Mouse (Mus musculus) liver, postnatal 0 days (tissue): Measurements from ENCODE around the gene Mgll.

Experiments used
- CTCF ChIP-seq: sonication (generic); IDR thresholded peaks from 2 replicates; pipeline ENCODE4 v1.5.1; 2016; ENCODE audit warnings: antibody characterized with exemption, low read depth
- EP300 ChIP-seq: IDR thresholded peaks from 2 replicates; pipeline ENCODE4 v1.6.1; 2016; ENCODE audit warnings: antibody characterized with exemption, low read depth, mild to moderate bottlenecking

GRCm38 (mm10) chr6:88774055-88774454 lies 49.8 kb downstream of the Mgll start:
- no peak for TF ChIP-seq CTCF
- TF ChIP-seq EP300 = no peak
